Mouse (Mus musculus) forebrain, embryonic 16.5 days (tissue): ENCODE results near the gene Fmnl2. TPM values are rescaled to one million over a fixed set of nuclear protein-coding genes. Genes with fewer than 3 reads are reported as not detected.

ENCODE experiments used
- ATAC-seq: fragments of 200-750 bp; cut with Nextera tagmentation; 2 replicates; pipeline ENCODE4 v1.8.0; 2017; ENCODE audit warnings: mild to moderate bottlenecking, moderate library complexity
- H3K27ac ChIP-seq: fragments of 300-500 bp; sonication (generic); 2 replicates; pipeline ENCODE4 v1.5.1; 2014; ENCODE audit warnings: low read length, control low read depth
- H3K27me3 ChIP-seq: fragments of 300-500 bp; sonication (generic); replicated peaks from 2 replicates; pipeline ENCODE4 v1.6.1; 2014; ENCODE audit warnings: low read length; ENCODE audit not compliant: control insufficient read depth, insufficient read depth
- H3K36me3 ChIP-seq: fragments of 300-500 bp; sonication (generic); 2 replicates; pipeline ENCODE4 v1.6.1; 2014; ENCODE audit not compliant: control insufficient read depth, insufficient read depth
- H3K4me1 ChIP-seq: fragments of 300-500 bp; sonication (generic); replicated peaks from 2 replicates; pipeline ENCODE4 v1.6.1; 2014; ENCODE audit warnings: low read length; ENCODE audit not compliant: control insufficient read depth, insufficient read depth
- H3K4me2 ChIP-seq: fragments of 300-500 bp; sonication (generic); 2 replicates; pipeline ENCODE4 v1.6.1; 2014; ENCODE audit warnings: mild to moderate bottlenecking, low read length, control low read depth
- H3K4me3 ChIP-seq: fragments of 300-500 bp; sonication (generic); replicated peaks from 2 replicates; pipeline ENCODE4 v1.5.1; 2014; ENCODE audit warnings: mild to moderate bottlenecking, low read length, control low read depth
- H3K9ac ChIP-seq: fragments of 300-500 bp; sonication (generic); replicated peaks from 2 replicates; pipeline ENCODE4 v1.6.1; 2014; ENCODE audit warnings: low read depth, low read length, control low read depth
- H3K9me3 ChIP-seq: fragments of 300-500 bp; sonication (generic); 2 replicates; pipeline ENCODE4 v1.6.1; 2016; ENCODE audit warnings: low read length; ENCODE audit not compliant: control insufficient read depth
- WGBS: fragments of 180-500 bp; shearing (Covaris S2); extraction: QIAGEN DNeasy Blood & Tissue Kit; methylation state at CpG from one replicate; pipeline ENCODE4 v1.1.7; 2014; 5-methylcytosine and 5-hydroxymethylcytosine counted together
- polyA plus RNA-seq: library from polyadenylated mRNA; unstranded; fragments of >200 nt; fragmentation: Nextera tagmentation; extraction: Ambion mirVana; gene quantifications from 2 replicates; pipeline ENCODE4 v1.2.1, GENCODE M21; 2015

The Fmnl2 gene
- polyA plus RNA-seq, 1 experiment from 2014 or later = 15.5 TPM

DNA sequence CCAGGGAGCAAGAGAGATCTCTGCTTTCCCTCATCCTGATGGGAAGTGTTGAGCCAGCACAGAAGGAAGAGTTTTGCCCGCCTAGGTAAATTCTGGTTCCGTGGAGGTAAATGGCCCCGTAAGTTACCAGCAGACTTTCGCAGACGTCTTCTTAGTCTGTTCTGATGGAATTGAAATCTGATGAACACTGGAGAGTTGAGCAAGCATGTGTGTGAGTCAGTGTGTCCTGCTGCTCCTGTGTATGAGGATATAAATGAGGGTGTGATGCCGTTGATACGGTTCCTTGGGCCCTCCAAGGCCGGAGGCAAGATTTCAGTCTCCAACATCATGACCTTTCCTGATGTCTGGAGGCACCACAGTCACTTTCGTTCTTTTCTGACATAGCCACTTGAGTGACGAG lies 98.2 kb downstream of the Fmnl2 start:
- H3K4me3 ChIP-seq = no peak overlapping the region
- no peaks in the 10 kb centered on the region for H3K9me3 ChIP-seq
- no peak overlapping the region for H3K27ac ChIP-seq
- H3K9ac ChIP-seq = no peak overlapping the region
- no peak for ATAC-seq
- H3K4me1 ChIP-seq = peaks cover 26% of the 10 kb centered on the region
- 94% methylated on average over 10 of the region's 10 CpGs for WGBS
- no peaks in the 10 kb centered on the region for H3K36me3 ChIP-seq
- H3K27me3 ChIP-seq = no peaks in the 10 kb centered on the region
- no peak overlapping the region for H3K4me2 ChIP-seq

DNA sequence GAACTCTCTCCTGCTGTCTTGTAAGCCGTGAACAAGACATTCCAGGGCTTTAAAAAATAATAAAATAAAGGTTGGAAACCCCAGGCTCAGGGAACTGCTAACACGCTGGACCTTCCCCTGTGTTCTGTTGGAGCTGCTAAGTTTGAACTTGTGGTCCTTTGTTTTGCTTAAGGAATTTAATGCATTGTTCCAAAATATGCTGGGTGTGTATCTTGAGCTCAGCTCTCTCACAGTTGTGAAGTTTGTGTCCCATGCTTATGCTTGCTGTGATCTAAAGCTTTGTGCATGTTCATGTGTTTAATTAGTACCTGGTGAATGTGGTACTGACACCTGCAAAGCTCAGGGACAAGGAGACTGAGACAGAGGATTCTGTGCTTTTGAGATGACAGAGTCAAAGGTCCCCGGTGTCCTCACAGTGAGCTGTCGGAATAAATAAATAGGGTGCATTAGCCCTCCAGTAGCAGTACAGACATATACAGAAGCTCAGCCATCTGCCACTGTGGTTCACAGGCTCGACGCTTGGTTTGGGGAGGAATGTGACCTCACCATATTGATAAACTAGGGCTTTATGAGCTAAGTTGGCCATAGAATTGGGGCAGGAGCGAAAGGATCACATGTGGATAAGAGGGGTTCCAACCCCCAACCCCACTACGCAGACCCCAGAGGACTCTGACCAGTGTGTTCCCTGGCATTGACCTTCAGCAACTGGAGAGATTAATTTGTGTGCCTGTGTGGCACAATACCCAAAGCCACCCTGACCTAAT lies 100.3 kb downstream of the Fmnl2 start:
- H3K27me3 ChIP-seq = no peaks in the 10 kb centered on the region
- peaks cover 26% of the 10 kb centered on the region for H3K4me1 ChIP-seq
- no peaks in the 10 kb centered on the region for H3K36me3 ChIP-seq
- WGBS = 27% methylated on average over 8 of the region's 8 CpGs
- no peak overlapping the region for H3K9ac ChIP-seq
- H3K4me3 ChIP-seq = no peak overlapping the region
- peak overlapping the region; percentile 41; the same call in 1 of the 2 replicates for H3K4me2 ChIP-seq
- ATAC-seq = no peak
- H3K9me3 ChIP-seq = no peaks in the 10 kb centered on the region
- H3K27ac ChIP-seq = peak overlapping the region; percentile 20; the same call in 1 of the 2 replicates

GRCm38 (mm10) chr2:52958535-52959290 lies 101.1 kb downstream of the Fmnl2 start:
- peak; percentile 81 for ATAC-seq
- Histone ChIP-seq H3K27me3 (no peaks in the 10 kb centered on the region), H3K4me3 (no peak overlapping the region; the same call in 1 of the 2 replicates), H3K4me2 (peak overlapping the region; percentile 41), H3K4me1 (peaks cover 31% of the 10 kb centered on the region), H3K9me3 (no peaks in the 10 kb centered on the region), H3K9ac (peak overlapping the region; percentile 18), H3K36me3 (no peaks in the 10 kb centered on the region), H3K27ac (peak overlapping the region; percentile 20; the same call in 1 of the 2 replicates)
- 1% methylated on average over 15 of the region's 15 CpGs for WGBS

- ATAC-seq = 0 out of 2 replicates have a peak, but pooled peaks have one; percentile 2
- H3K27me3 ChIP-seq = no peaks in the 10 kb centered on the region
- peaks cover 36% of the 10 kb centered on the region for H3K4me1 ChIP-seq
- no peaks in the 10 kb centered on the region for H3K36me3 ChIP-seq
- 0 out of 2 replicates have a peak overlapping the region, but pooled peaks have one; percentile 4 for H3K27ac ChIP-seq
- H3K4me3 ChIP-seq = no peak overlapping the region; the same call in 1 of the 2 replicates
- H3K4me2 ChIP-seq = peak overlapping the region; percentile 41
- no peaks in the 10 kb centered on the region for H3K9me3 ChIP-seq
- peak overlapping the region; percentile 18 for H3K9ac ChIP-seq
These were observed 101.6 kb downstream of the Fmnl2 start for GRCm38 (mm10) chr2:52959291-52959621.

DNA sequence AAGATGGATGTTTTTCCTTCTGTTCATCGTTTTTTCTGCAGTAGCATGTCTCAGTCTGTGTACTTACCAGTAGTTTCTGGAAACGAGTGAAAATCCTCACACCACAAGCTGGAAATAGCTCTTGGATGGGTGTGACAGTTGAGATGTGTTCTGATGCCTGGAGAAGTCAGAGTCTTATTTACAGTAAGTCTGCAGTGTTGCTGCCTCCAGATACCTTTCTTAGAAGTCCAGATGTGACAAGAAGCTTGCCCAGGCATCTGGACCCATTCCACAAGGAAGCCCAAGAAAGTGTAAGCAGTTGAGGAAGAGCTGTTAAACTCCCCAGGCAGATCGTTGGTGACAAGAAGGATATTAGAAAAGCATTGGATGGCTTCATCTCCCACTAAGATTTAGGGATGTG lies 102.3 kb downstream of the Fmnl2 start:
- no peak overlapping the region for H3K9ac ChIP-seq
- H3K4me1 ChIP-seq = peaks cover 40% of the 10 kb centered on the region
- ATAC-seq = no peak
- H3K4me2 ChIP-seq = no peak overlapping the region
- H3K4me3 ChIP-seq = no peak overlapping the region
- WGBS = 38% methylated on average over 3 of the region's 3 CpGs
- no peaks in the 10 kb centered on the region for H3K9me3 ChIP-seq
- H3K36me3 ChIP-seq = no peaks in the 10 kb centered on the region
- no peaks in the 10 kb centered on the region for H3K27me3 ChIP-seq
- H3K27ac ChIP-seq = no peak overlapping the region

GRCm38 (mm10) chr2:52960697-52961096 lies 103.0 kb downstream of the Fmnl2 start:
- Histone ChIP-seq H3K27ac (no peak overlapping the region), H3K4me1 (peaks cover 40% of the 10 kb centered on the region), H3K9ac (no peak overlapping the region), H3K36me3 (no peaks in the 10 kb centered on the region), H3K9me3 (no peaks in the 10 kb centered on the region), H3K27me3 (no peaks in the 10 kb centered on the region), H3K4me2 (no peak overlapping the region), H3K4me3 (no peak overlapping the region)
- 67% methylated on average over 2 of the region's 2 CpGs for WGBS
- no peak for ATAC-seq

DNA sequence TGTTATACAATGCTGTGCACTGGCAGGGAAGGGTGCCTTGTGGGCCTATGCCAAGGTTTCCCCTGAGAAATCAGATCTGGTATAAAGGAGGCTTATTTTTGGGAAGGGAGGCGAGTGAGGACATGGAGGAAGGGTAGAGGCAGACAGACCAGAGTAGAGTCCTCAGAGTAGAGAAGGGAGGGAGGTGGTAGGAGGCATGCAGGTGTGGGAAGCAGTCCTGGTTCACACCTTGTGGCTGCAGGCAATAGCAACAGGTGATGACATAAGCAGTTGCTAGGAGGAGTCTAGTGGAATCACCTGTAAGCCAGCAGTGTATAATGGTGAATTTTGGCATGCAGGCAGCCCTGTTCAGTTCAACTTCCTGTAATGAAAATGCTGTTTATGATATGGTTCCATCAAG lies 105.8 kb downstream of the Fmnl2 start:
- Histone ChIP-seq H3K36me3 (no peaks in the 10 kb centered on the region), H3K27me3 (no peaks in the 10 kb centered on the region), H3K4me1 (peaks cover 35% of the 10 kb centered on the region), H3K4me2 (no peak overlapping the region), H3K4me3 (no peak overlapping the region), H3K9ac (no peak overlapping the region), H3K9me3 (no peaks in the 10 kb centered on the region), H3K27ac (no peak overlapping the region)
- ATAC-seq = no peak
- 80% methylated on average over 1 of the region's 1 CpGs for WGBS

DNA sequence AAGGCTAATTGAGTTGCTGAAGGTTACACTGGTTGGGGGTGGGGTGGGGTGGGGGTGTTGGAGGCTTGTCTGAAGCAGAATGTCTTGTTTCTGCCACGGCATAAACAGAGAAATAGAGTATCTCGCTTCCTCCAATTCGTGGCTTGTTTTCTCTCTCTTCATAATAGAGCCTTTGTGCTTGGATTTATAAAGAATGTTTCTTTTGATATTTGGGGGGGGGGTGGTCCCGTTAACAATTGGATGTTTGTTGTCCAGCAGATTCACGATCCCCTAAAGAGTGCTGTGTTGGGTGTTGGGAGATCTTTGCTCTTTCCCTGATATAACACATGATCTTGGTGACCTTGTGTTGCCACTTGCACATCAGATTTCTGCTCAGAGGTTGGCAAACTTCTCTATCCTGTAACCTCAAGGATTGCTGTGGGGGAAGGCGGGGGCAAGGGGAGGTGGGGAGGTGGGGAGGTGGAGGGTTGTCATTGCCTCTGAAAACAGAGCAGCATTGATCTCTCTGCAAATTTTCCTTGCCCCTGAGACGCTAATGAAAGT lies 106.8 kb downstream of the Fmnl2 start:
- Histone ChIP-seq H3K4me1 (peaks cover 32% of the 10 kb centered on the region), H3K9me3 (no peaks in the 10 kb centered on the region), H3K36me3 (no peaks in the 10 kb centered on the region)

GRCm38 (mm10) chr2:52966227-52966626 lies 108.6 kb downstream of the Fmnl2 start:
- ATAC-seq = no peak
- H3K9me3 ChIP-seq = no peaks in the 10 kb centered on the region
- H3K27ac ChIP-seq = no peak overlapping the region
- H3K4me2 ChIP-seq = no peak overlapping the region
- H3K4me1 ChIP-seq = peaks cover 27% of the 10 kb centered on the region
- H3K9ac ChIP-seq = no peak overlapping the region
- no peak overlapping the region for H3K4me3 ChIP-seq
- WGBS = 72% methylated on average over 5 of the region's 5 CpGs
- no peaks in the 10 kb centered on the region for H3K27me3 ChIP-seq
- H3K36me3 ChIP-seq = no peaks in the 10 kb centered on the region

More for the DNA sequence above, 106.8 kb downstream of the Fmnl2 start:
- 23% methylated on average over 7 of the region's 7 CpGs for WGBS
- Histone ChIP-seq H3K4me3 (no peak overlapping the region), H3K4me2 (no peak overlapping the region), H3K27ac (no peak overlapping the region), H3K27me3 (no peaks in the 10 kb centered on the region), H3K9ac (no peak overlapping the region)
- ATAC-seq = no peak
